Mouse (Mus musculus): ENCODE data around the gene Rbfox3.

- TF ChIP-seq CTCF (IDR thresholded peaks at IDR 0.05; ENCODE audit: control insufficient read depth, insufficient read depth, low read length) (no peak), POLR2A (IDR thresholded peaks at IDR 0.05; ENCODE audit: borderline replicate concordance, control insufficient read depth, low read depth, low read length) (no peak)
Observed at GRCm38 (mm10) chr11:118736993-118737392, 174.4 kb downstream of the Rbfox3 start.
